Mouse (Mus musculus): ENCODE data around the gene Vrk3.

GRCm38 (mm10) chr7:44776849-44777498, 28.8 kb downstream of the Vrk3 start:
- TF ChIP-seq POLR2A (IDR thresholded peaks at IDR 0.05; ENCODE audit: extremely low read depth, insufficient read depth, low read length): no peak
- no peak for TF ChIP-seq CTCF (IDR thresholded peaks at IDR 0.05; ENCODE audit: low read depth, low read length)

Measured in liver, adult 2 months (tissue).